Mouse (Mus musculus) heart, embryonic 12.5 days (tissue): ENCODE data around the gene Usp5. TPM values are rescaled to one million over a fixed set of nuclear protein-coding genes. Genes with fewer than 3 reads are reported as not detected.

ENCODE experiments used
- ATAC-seq: fragments of 200-750 bp; cut with Nextera tagmentation; 2 replicates; pipeline ENCODE4 v1.8.0; 2017; ENCODE audit warnings: moderate TSS enrichment, moderate library complexity; ENCODE audit not compliant: insufficient number of reproducible peaks, low FRiP score
- H3K27ac ChIP-seq: fragments of 300-500 bp; sonication (generic); 2 replicates; pipeline ENCODE4 v1.5.1; 2016; ENCODE audit warnings: mild to moderate bottlenecking, moderate library complexity; ENCODE audit not compliant: poor library complexity, severe bottlenecking
- H3K27me3 ChIP-seq: fragments of 300-500 bp; sonication (generic); replicated peaks from 2 replicates; pipeline ENCODE4 v1.6.1; 2016; ENCODE audit warnings: mild to moderate bottlenecking, moderate library complexity
- H3K36me3 ChIP-seq: fragments of 300-500 bp; sonication (generic); 2 replicates; pipeline ENCODE4 v1.6.1; 2016; ENCODE audit warnings: mild to moderate bottlenecking, moderate library complexity
- H3K4me1 ChIP-seq: fragments of 300-500 bp; sonication (generic); replicated peaks from 2 replicates; pipeline ENCODE4 v1.6.1; 2016; ENCODE audit warnings: mild to moderate bottlenecking
- H3K4me2 ChIP-seq: fragments of 300-500 bp; sonication (generic); 2 replicates; pipeline ENCODE4 v1.6.1; 2016; ENCODE audit warnings: mild to moderate bottlenecking, moderate library complexity
- H3K4me3 ChIP-seq: fragments of 300-500 bp; sonication (generic); 2 replicates; pipeline ENCODE4 v1.5.1; 2016; ENCODE audit warnings: mild to moderate bottlenecking
- H3K9ac ChIP-seq: fragments of 300-500 bp; sonication (generic); 2 replicates; pipeline ENCODE4 v1.6.1; 2016; ENCODE audit warnings: mild to moderate bottlenecking, moderate library complexity
- H3K9me3 ChIP-seq: fragments of 300-500 bp; sonication (generic); replicated peaks from 2 replicates; pipeline ENCODE4 v1.6.1; 2016; ENCODE audit warnings: mild to moderate bottlenecking, moderate library complexity
- WGBS: fragments of 180-500 bp; shearing (Covaris S2); methylation state at CpG from one replicate; pipeline ENCODE4 v1.1.7; 2016; 5-methylcytosine and 5-hydroxymethylcytosine counted together
- polyA plus RNA-seq: library from polyadenylated mRNA; unstranded; fragments of >200 nt; fragmentation: Nextera tagmentation; extraction: Ambion mirVana; gene quantifications from 2 replicates; pipeline ENCODE4 v1.2.1, GENCODE M21; 2016

The Usp5 gene
- polyA plus RNA-seq, 1 experiment from 2014 or later, result 121 TPM

DNA sequence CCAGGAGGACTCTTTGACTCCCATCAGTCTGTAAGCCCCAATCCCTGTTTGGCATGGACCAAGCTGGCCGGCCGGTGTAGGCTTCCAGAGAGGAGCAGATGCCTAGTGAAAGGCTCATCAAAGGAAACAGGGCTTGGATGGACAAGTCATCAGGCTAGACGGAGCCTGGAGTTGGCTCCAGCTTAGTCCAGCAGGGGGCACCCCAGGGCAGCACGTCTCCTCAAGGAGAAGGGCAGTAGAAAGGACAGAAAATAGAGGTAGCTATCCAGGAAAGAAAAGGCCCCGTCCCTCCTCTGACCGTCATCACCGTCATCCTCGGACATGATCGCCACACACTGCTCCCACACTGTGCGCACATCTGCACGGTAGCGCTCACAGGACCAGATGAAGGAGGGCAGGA lies 30.4 kb upstream of the Usp5 start:
- peak overlapping the region; percentile 60; the same call in 1 of the 2 replicates for H3K9ac ChIP-seq
- peak overlapping the region; percentile 43 for H3K4me2 ChIP-seq
- H3K9me3 ChIP-seq, result no peaks in the 10 kb centered on the region
- no peak for ATAC-seq
- H3K36me3 ChIP-seq, result no peaks in the 10 kb centered on the region
- peaks cover 45% of the 10 kb centered on the region for H3K27me3 ChIP-seq
- 0 out of 2 replicates have a peak overlapping the region, but pooled peaks have one; percentile 10 for H3K4me3 ChIP-seq
- peaks cover 53% of the 10 kb centered on the region for H3K4me1 ChIP-seq
- no peak overlapping the region for H3K27ac ChIP-seq
- 9% methylated on average over 12 of the region's 12 CpGs for WGBS

DNA sequence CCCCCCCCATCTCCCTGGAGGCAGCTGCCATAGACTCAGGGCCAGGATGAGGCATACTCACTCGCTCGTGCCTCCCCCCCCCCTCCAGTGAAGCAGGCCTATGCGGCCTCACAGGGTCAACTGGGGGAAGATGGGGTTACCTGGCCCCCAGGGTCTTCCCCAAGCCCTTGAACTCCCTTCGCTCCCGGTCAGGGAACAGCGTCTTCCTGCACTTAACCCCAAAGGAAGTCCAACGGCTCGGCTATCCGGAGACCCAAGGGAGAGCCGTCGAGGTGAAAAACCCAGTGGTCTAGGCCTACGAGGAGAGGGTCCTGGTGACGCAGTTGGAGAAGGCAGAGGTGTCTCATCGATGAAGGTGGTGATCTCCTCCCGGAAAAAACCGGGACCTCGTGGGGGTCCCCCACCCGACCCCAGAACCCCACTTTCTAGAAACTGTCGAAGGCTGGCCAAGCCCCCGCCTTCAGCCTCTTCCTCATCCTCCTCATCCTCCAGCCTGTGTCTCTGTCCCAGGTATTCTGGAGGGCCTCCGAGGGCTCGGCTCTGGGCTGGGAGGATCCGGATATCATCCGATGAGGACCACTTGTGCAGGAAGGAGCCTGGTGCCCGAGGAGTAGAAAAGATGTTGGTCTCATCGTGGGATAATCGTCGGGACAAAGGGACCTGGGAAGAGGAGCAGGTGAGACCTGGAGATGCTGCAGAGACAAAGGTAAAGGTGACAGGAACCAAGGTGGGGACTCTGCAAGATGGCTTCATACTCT lies 29.5 kb upstream of the Usp5 start:
- WGBS, result 66% methylated on average over 28 of the region's 28 CpGs
- no peak for ATAC-seq
- Histone ChIP-seq H3K27ac (no peak overlapping the region), H3K4me3 (no peak overlapping the region), H3K27me3 (peaks cover 38% of the 10 kb centered on the region), H3K36me3 (0 out of 2 replicates have a peak, but pooled peaks cover 5% of the 10 kb centered on the region), H3K9ac (no peak overlapping the region), H3K4me1 (peaks cover 53% of the 10 kb centered on the region), H3K9me3 (no peaks in the 10 kb centered on the region), H3K4me2 (peak overlapping the region; percentile 96)

DNA sequence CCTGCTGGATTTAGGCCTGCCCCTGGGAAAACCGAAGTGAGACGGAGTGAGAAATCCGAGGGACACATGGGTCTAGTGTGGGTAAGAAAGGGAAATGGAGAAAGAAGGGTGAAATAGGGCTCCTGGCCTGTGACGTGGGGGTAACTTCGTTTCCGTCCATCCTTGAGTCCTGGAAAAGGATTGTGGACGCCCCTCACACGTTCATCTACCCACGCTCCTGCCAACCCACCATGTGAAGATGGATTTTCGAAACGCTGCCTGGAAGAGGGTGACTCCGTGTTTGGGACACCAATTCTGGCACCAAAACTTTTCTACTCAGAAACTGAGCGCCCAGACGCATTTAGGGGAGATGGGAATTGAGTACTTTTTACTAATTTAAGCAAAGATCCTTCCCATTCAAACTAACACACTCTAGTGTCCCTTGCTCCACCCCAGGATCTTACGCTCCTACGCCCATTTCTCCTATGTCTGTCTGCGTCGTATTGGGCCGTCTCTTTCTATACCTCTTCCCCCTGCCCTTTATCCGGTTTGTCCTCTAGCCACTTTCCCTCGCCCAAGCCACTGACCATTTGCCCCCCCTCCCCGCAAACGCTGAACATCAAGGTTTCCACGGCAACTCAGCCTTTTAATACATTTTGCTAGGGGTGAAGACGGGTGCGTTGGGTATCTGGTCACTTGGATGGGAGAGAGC lies 28.7 kb upstream of the Usp5 start:
- peaks cover 49% of the 10 kb centered on the region for H3K4me1 ChIP-seq
- H3K27me3 ChIP-seq, result peaks cover 36% of the 10 kb centered on the region

DNA sequence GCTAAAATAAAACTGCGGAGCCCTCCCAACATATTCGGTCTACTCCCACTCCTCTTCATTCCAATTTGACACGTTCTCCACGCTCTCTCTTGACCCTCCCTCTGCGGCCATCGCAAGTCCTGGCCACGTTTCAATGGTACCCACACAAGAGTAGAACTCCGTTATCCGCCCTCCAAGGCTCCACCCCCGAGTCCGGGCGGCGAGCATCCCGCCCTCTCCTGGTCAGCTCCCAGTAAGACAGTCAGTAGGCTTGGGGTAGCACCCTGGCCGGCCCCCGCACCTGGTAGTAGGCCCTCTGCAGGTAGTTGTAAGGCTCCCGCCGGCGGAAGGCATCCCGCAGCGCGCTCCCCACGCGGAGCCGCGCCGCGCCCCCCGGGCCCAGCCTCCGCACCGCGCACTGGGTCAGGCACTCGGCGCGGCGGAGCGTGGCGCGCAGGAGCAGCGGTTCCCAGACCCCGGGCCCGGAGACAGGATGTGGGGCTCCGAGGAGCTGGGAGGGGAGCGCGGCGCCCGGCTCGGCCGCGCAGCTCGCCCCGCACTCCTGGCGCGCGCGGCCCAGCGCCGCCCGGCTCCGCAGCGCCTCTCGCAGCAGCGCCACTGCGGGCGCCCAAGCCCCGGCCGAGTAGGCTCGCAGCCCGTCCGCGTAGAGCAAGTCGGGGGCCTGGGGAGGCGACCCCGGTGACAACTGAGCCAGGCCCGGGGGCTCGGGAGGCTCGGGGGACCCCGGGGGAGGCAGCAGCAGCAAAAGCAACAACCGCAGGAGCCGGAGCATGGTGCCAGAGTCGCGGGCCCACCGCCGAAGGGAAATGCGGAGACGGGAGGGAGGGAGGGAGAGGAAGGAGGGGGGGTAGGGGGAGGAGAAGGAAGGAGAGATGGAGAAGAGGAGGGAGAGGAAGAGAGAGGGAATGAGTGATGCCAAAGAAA lies 27.9 kb upstream of the Usp5 start, which contains the start of gene P3h3:
Gene P3h3, minus strand, starts transcription at position 837 of the 924 bp plus-strand sequence.
- peak; percentile 76 for ATAC-seq
- Histone ChIP-seq H3K4me3 (peak within 1 kb of the TSS; percentile 89), H3K4me2 (peak within 1 kb of the TSS; percentile 96), H3K9ac (peak within 1 kb of the TSS; percentile 81), H3K4me1 (peaks cover 41% of the 10 kb centered on the region), H3K9me3 (no peaks in the 10 kb centered on the region), H3K36me3 (peaks cover 19% of the 10 kb centered on the region; the same call in 1 of the 2 replicates), H3K27ac (peak within 1 kb of the TSS; percentile 73), H3K27me3 (peaks cover 34% of the 10 kb centered on the region)
- 2% methylated on average over 84 of the region's 86 CpGs for WGBS

More for the DNA sequence above, 28.7 kb upstream of the Usp5 start:
- Histone ChIP-seq H3K4me3 (peak overlapping the region; percentile 89), H3K4me2 (peak overlapping the region; percentile 96), H3K27ac (no peak overlapping the region), H3K9ac (peak overlapping the region; percentile 81), H3K9me3 (no peaks in the 10 kb centered on the region), H3K36me3 (peaks cover 12% of the 10 kb centered on the region; the same call in 1 of the 2 replicates)
- ATAC-seq, result no peak
- 26% methylated on average over 26 of the region's 26 CpGs for WGBS

DNA sequence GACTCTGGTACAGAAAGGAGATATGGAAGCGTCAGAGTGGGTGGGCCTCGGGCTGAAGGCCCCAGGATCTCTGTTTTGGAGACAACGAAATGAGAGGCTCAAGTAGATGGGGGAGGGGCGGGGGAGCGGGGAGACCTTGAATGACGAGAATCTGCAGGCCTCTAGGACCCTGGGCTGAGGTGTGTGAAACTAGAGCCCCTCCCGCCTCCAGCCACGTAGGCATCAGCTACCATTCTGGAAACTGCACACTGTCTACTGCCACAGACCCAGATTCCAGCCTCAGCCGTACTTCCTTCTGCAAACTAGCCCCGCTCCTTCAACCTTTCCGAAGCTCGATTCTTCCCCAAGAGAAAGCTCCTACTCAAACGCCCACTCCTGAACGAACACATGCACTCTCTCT lies 27.0 kb upstream of the Usp5 start:
- ATAC-seq, result peak; percentile 53; the same call in 1 of the 2 replicates
- Histone ChIP-seq H3K27ac (peak overlapping the region; percentile 73), H3K4me3 (peak overlapping the region; percentile 89), H3K36me3 (peaks cover 25% of the 10 kb centered on the region; the same call in 1 of the 2 replicates), H3K9ac (peak overlapping the region; percentile 81), H3K27me3 (peaks cover 26% of the 10 kb centered on the region), H3K4me2 (peak overlapping the region; percentile 96), H3K4me1 (peaks cover 35% of the 10 kb centered on the region), H3K9me3 (no peaks in the 10 kb centered on the region)
- 3% methylated on average over 14 of the region's 14 CpGs for WGBS

DNA sequence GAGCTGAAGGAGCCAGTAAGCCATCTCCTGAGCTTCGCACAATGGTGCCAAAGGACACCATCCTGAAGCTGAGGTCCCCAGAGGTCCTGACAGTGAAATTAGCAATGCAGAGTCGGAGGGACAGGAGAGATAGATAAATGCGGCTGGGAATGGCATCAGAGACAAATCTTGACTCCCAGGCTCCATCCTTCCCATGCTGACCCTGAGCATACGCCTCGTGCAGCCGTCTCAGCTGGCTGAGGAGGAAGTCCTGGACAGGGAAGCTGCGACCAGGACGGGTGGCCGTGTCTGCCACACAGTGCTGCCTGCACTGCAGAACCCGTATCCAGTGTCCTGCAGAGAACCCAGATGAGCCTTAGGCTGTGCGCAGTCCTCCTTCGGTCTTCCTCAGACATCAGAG lies 25.4 kb upstream of the Usp5 start:
- H3K9me3 ChIP-seq, result no peaks in the 10 kb centered on the region
- no peak for ATAC-seq

DNA sequence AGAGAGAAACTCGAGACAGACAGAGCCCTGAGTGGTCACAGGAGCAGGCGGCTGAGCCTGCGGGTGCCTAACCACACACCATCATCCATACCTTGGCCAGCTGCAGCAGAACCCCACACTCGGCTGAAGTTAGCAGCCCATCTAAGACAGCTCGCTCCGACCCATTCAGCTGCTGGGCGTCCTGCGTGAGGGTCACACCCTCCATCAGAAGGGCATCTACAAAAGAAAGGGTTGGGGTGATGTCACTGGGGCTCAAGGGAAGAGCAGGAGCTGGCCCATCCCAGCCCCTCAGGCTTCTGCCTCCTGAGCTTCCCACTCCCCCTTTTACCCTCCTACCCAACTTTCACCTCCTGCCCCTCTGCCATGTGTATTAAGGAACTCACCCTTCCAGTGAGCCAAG lies 21.3 kb upstream of the Usp5 start:
- Histone ChIP-seq H3K4me3 (no peak overlapping the region), H3K27ac (no peak overlapping the region), H3K9me3 (no peaks in the 10 kb centered on the region), H3K9ac (no peak overlapping the region), H3K4me1 (peaks cover 11% of the 10 kb centered on the region; the same call in 1 of the 2 replicates), H3K4me2 (no peak overlapping the region), H3K27me3 (no peaks in the 10 kb centered on the region), H3K36me3 (peaks cover 39% of the 10 kb centered on the region)
- ATAC-seq, result no peak
- WGBS, result 49% methylated on average over 8 of the region's 8 CpGs

More for the DNA sequence above, 25.4 kb upstream of the Usp5 start:
- Histone ChIP-seq H3K36me3 (peaks cover 33% of the 10 kb centered on the region; the same call in 1 of the 2 replicates), H3K9ac (no peak overlapping the region), H3K4me2 (no peak overlapping the region), H3K4me1 (peaks cover 30% of the 10 kb centered on the region), H3K27me3 (peaks cover 20% of the 10 kb centered on the region), H3K27ac (no peak overlapping the region), H3K4me3 (no peak overlapping the region)
- 58% methylated on average over 12 of the region's 12 CpGs for WGBS

GRCm38 (mm10) chr6:124847305-124847704 lies 18.0 kb upstream of the Usp5 start:
- Histone ChIP-seq H3K36me3 (peaks cover 31% of the 10 kb centered on the region), H3K27ac (no peak overlapping the region), H3K9ac (no peak overlapping the region), H3K9me3 (no peaks in the 10 kb centered on the region), H3K4me2 (no peak overlapping the region), H3K4me1 (0 out of 2 replicates have a peak, but pooled peaks cover 3% of the 10 kb centered on the region), H3K4me3 (no peak overlapping the region), H3K27me3 (no peaks in the 10 kb centered on the region)
- ATAC-seq, result peak; percentile 29; the same call in 1 of the 2 replicates
- WGBS, result 11% methylated on average over 9 of the region's 9 CpGs

DNA sequence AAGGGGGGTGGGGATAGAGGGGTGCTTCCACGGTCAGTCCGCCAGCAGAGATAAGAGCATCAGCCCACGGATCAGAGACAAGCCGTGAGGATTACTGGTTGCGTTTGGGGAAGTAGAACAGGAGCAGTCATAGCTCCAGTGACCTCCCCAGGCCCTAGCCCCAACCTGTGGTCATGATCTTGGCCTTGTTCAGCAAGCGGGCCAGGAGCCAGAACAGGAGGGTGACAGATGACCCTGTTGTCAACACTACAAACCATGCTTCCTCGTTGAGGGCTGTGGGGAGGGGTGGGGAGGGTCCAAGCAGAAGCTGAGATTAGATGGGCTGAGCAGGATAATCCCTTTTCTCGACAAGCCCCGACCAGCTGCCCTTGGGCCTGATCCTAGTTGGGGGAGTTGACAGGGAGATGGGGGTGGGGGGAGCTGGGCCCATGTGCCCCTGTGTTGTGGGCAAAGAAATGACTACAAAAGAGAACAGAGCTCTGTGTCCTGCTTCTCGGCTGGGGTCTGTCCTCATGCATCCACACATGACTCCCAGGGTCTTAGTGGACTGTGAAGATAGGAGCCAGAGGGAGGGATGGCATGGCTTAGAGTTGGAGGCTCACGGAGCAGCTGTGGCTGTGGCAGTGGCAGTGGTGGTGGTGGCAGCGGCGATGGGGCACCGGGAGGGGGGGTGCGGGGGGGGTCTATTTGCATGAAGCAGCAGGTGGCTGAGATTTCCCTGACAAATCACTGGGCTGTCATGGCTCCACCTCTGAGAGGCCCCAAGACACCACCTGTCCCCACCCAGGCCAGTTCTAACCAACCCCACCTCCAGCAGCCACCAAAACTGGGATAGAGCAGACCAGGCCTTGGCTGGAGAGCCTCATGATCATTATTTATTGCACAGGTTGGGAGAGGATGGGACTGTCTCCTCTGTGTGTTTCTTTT lies 11.2 kb upstream of the Usp5 start, which contains the start of gene Gnb3:
Gene Gnb3, minus strand, starts transcription at position 35 of the 927 bp plus-strand sequence.
- 0 out of 2 replicates have a peak within 1 kb of the TSS, but pooled peaks have one; percentile 0 for H3K4me3 ChIP-seq
- H3K27me3 ChIP-seq, result no peaks in the 10 kb centered on the region
- H3K4me1 ChIP-seq, result peaks cover 34% of the 10 kb centered on the region
- peak within 1 kb of the TSS; percentile 58; the same call in 1 of the 2 replicates for H3K27ac ChIP-seq
- H3K9ac ChIP-seq, result peak within 1 kb of the TSS; percentile 46
- ATAC-seq, result peak; percentile 30; the same call in 1 of the 2 replicates
- no peaks in the 10 kb centered on the region for H3K9me3 ChIP-seq
- peak within 1 kb of the TSS; percentile 56 for H3K4me2 ChIP-seq
- 23% methylated on average over 15 of the region's 15 CpGs for WGBS
- H3K36me3 ChIP-seq, result peaks cover 17% of the 10 kb centered on the region
